Mouse (Mus musculus) stomach, postnatal 0 days (tissue): ENCODE measurements around the gene Snx5. TPM values are rescaled to one million over a fixed set of nuclear protein-coding genes. Genes with fewer than 3 reads are reported as not detected.

Experiments
- ATAC-seq: fragments of 200-750 bp; cut with Nextera tagmentation; 2 replicates; pipeline ENCODE4 v1.8.0; 2017; ENCODE audit not compliant: low FRiP score, low TSS enrichment
- DNase-seq: peaks from one replicate; pipeline ENCODE4 v3.0.0-alpha.2; 2016; ENCODE audit warnings: low spot score
- H3K27ac ChIP-seq: fragments of 300-500 bp; sonication (generic); replicated peaks from 2 replicates; pipeline ENCODE4 v1.5.1; 2014; ENCODE audit warnings: mild to moderate bottlenecking, control low read depth
- H3K27me3 ChIP-seq: fragments of 300-500 bp; sonication (generic); 2 replicates; pipeline ENCODE4 v1.6.1; 2014; ENCODE audit warnings: low read length; ENCODE audit not compliant: control insufficient read depth, insufficient read depth
- H3K36me3 ChIP-seq: fragments of 300-500 bp; sonication (generic); 2 replicates; pipeline ENCODE4 v1.6.1; 2014; ENCODE audit warnings: low read length, mixed read lengths; ENCODE audit not compliant: control insufficient read depth, insufficient read depth
- H3K4me1 ChIP-seq: fragments of 300-500 bp; sonication (generic); replicated peaks from 2 replicates; pipeline ENCODE4 v1.6.1; 2014; ENCODE audit warnings: antibody characterized with exemption; ENCODE audit not compliant: control insufficient read depth, insufficient read depth
- H3K4me2 ChIP-seq: fragments of 300-500 bp; sonication (generic); replicated peaks from 2 replicates; pipeline ENCODE4 v1.6.1; 2014; ENCODE audit warnings: low read depth, mild to moderate bottlenecking, control low read depth, moderate library complexity
- H3K4me3 ChIP-seq: fragments of 300-500 bp; sonication (generic); 2 replicates; pipeline ENCODE4 v1.5.1; 2014; ENCODE audit warnings: low read depth, low read length, control low read depth
- H3K9ac ChIP-seq: fragments of 300-500 bp; sonication (generic); 2 replicates; pipeline ENCODE4 v1.6.1; 2014; ENCODE audit warnings: mild to moderate bottlenecking, low read length, control low read depth, mixed read lengths
- H3K9me3 ChIP-seq: fragments of 300-500 bp; sonication (generic); 2 replicates; pipeline ENCODE4 v1.6.1; 2016; ENCODE audit warnings: low read length; ENCODE audit not compliant: control insufficient read depth
- CTCF ChIP-seq: IDR thresholded peaks from 2 replicates; pipeline ENCODE4 v1.5.1; 2016; ENCODE audit warnings: antibody characterized with exemption, low read depth, mild to moderate bottlenecking, moderate library complexity
- EP300 ChIP-seq: optimal IDR thresholded peaks from 2 replicates; pipeline ENCODE3; 2016; ENCODE audit warnings: antibody characterized with exemption
- WGBS: fragments of 180-500 bp; shearing (Covaris S2); extraction: QIAGEN DNeasy Blood & Tissue Kit; methylation state at CpG from one replicate; pipeline ENCODE4 v1.1.7; 2014; 5-methylcytosine and 5-hydroxymethylcytosine counted together
- polyA plus RNA-seq: library from polyadenylated mRNA; unstranded; fragments of >200 nt; fragmentation: Nextera tagmentation; extraction: Ambion mirVana; gene quantifications from 2 replicates; pipeline ENCODE4 v1.2.1, GENCODE M21; 2015

Gene Snx5
- polyA plus RNA-seq, 1 experiment from 2014 or later: 63.5 TPM

- Histone ChIP-seq H3K9me3 (no peaks in the 10 kb centered on the region), H3K4me3 (no peak overlapping the region), H3K36me3 (no peaks in the 10 kb centered on the region), H3K4me2 (no peak overlapping the region), H3K27ac (no peak overlapping the region), H3K4me1 (no peaks in the 10 kb centered on the region), H3K27me3 (no peaks in the 10 kb centered on the region), H3K9ac (no peak overlapping the region)
- DNase-seq: no peak
- WGBS: 71% methylated on average over 3 of the region's 3 CpGs
- TF ChIP-seq CTCF (no peak), EP300 (no peak)
- ATAC-seq: no peak
These were observed 9.9 kb upstream of the Snx5 start for GRCm38 (mm10) chr2:144280568-144280967.

- Histone ChIP-seq H3K4me2 (no peak overlapping the region), H3K4me3 (no peak overlapping the region), H3K9ac (no peak overlapping the region), H3K4me1 (no peaks in the 10 kb centered on the region), H3K27me3 (no peaks in the 10 kb centered on the region), H3K27ac (no peak overlapping the region), H3K36me3 (no peaks in the 10 kb centered on the region), H3K9me3 (no peaks in the 10 kb centered on the region)
- TF ChIP-seq EP300: no peak
- TF ChIP-seq CTCF: no peak
- 65% methylated on average over 5 of the region's 5 CpGs for WGBS
- ATAC-seq: 0 out of 2 replicates have a peak, but pooled peaks have one; percentile 21
- no peak for DNase-seq
These were observed 9.0 kb upstream of the Snx5 start for GRCm38 (mm10) chr2:144279742-144280141.

DNA sequence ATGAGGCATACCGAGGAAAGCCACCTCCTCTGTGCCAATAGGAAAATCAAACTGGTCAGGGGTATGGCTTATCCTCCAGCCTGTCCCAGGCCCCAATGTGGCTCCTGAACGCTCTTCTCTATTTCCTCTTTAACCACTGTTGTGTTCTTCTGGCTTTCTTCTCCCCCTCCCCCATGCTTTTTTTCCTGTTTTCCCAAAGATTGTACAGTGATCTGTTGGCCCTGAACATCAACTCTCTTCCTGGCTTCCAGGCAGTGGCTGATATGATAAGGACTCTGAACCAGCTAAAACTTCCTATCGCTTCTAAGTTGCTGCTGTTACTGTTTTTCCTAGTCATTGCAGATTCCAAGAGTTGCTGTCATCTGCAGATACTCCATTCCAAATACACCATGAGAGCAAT, 6.2 kb upstream of the Snx5 start:
- ATAC-seq: no peak
- WGBS: 96% methylated on average over 3 of the region's 3 CpGs

GRCm38 (mm10) chr2:144274741-144275140, 4.0 kb upstream of the Snx5 start:
- DNase-seq (peak; percentile 20), ATAC-seq (no peak)
- H3K27ac ChIP-seq: peak overlapping the region; percentile 65
- H3K9ac ChIP-seq: peak overlapping the region; percentile 31
- no peaks in the 10 kb centered on the region for H3K9me3 ChIP-seq
- no peak for TF ChIP-seq CTCF
- no peak for TF ChIP-seq EP300
- WGBS: 18% methylated on average over 8 of the region's 8 CpGs
- H3K4me1 ChIP-seq: no peaks in the 10 kb centered on the region
- H3K36me3 ChIP-seq: no peaks in the 10 kb centered on the region
- no peaks in the 10 kb centered on the region for H3K27me3 ChIP-seq
- no peak overlapping the region; the same call in 1 of the 2 replicates for H3K4me2 ChIP-seq
- H3K4me3 ChIP-seq: no peak overlapping the region

More for the DNA sequence above, 6.2 kb upstream of the Snx5 start:
- no peaks in the 10 kb centered on the region for H3K4me1 ChIP-seq
- DNase-seq: no peak
- H3K4me2 ChIP-seq: no peak overlapping the region
- no peak overlapping the region for H3K4me3 ChIP-seq
- H3K9ac ChIP-seq: no peak overlapping the region
- H3K36me3 ChIP-seq: no peaks in the 10 kb centered on the region
- no peak overlapping the region for H3K27ac ChIP-seq
- no peaks in the 10 kb centered on the region for H3K27me3 ChIP-seq
- H3K9me3 ChIP-seq: no peaks in the 10 kb centered on the region
- no peak for TF ChIP-seq CTCF
- no peak for TF ChIP-seq EP300

DNA sequence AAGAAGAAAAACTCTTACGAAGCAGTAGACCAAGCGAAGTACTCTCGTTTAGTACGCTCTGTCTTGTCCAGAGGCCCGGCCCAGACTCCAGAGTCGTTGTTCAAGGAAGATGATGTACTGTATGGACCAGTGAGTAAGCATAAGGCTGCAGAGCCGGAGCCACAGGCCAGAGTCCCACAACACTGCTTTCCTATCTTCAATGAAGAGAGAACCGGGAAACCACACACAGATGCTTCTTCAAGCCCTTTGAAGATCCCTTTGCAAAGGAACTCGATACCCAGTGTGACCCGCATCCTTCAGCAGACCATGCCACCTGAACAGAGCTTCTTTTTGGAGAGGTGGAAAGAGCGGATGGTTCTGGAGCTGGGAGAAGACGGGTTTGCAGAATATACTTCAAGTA, 1.4 kb upstream of the Snx5 start:
- TF ChIP-seq CTCF (no peak), EP300 (no peak)
- no peak overlapping the region for H3K4me2 ChIP-seq
- no peak for ATAC-seq
- no peaks in the 10 kb centered on the region for H3K27me3 ChIP-seq
- peaks cover 4% of the 10 kb centered on the region; the same call in 1 of the 2 replicates for H3K4me1 ChIP-seq
- WGBS: 93% methylated on average over 12 of the region's 12 CpGs
- H3K36me3 ChIP-seq: no peaks in the 10 kb centered on the region
- H3K9ac ChIP-seq: no peak overlapping the region
- DNase-seq: no peak
- no peak overlapping the region for H3K27ac ChIP-seq
- H3K4me3 ChIP-seq: no peak overlapping the region
- H3K9me3 ChIP-seq: no peaks in the 10 kb centered on the region

- peak overlapping the region; percentile 82 for H3K4me2 ChIP-seq
- H3K27ac ChIP-seq: peak overlapping the region; percentile 97
- peak overlapping the region; percentile 84 for H3K4me3 ChIP-seq
- ATAC-seq (0 out of 2 replicates have a peak, but pooled peaks have one; percentile 1), DNase-seq (no peak)
- peaks cover 4% of the 10 kb centered on the region; the same call in 1 of the 2 replicates for H3K4me1 ChIP-seq
- no peaks in the 10 kb centered on the region for H3K27me3 ChIP-seq
- H3K9ac ChIP-seq: peak overlapping the region; percentile 96
- under 1% methylated on average over 33 of the region's 33 CpGs for WGBS
- no peaks in the 10 kb centered on the region for H3K36me3 ChIP-seq
- TF ChIP-seq CTCF: no peak
- TF ChIP-seq EP300: peak; percentile 1
- H3K9me3 ChIP-seq: no peaks in the 10 kb centered on the region
These were observed 829 bp downstream of the Snx5 start for GRCm38 (mm10) chr2:144269679-144270475.
